Mouse (Mus musculus) lung, embryonic 16.5 days (tissue): Measurements from ENCODE around the gene Adgrb3. TPM values are rescaled to one million over a fixed set of nuclear protein-coding genes. Genes with fewer than 3 reads are reported as not detected.
A peak's percentile ranks its signal among the peaks of the same experiment; 100 is the strongest.
"Not testable (repeated sequence)": the region's sequence is repeated elsewhere in the genome, so short reads cannot be mapped to it uniquely, and the experiment has no call there.

Source experiments
- ATAC-seq: fragments of 200-750 bp; cut with Nextera tagmentation; 2 replicates; pipeline ENCODE4 v1.8.0; 2017; ENCODE audit warnings: low read depth, mild to moderate bottlenecking, moderate library complexity
- H3K27ac ChIP-seq: fragments of 300-500 bp; sonication (generic); 2 replicates; pipeline ENCODE4 v1.5.1; 2014; ENCODE audit warnings: mild to moderate bottlenecking, control low read depth, low read length
- H3K27me3 ChIP-seq: fragments of 300-500 bp; sonication (generic); 2 replicates; pipeline ENCODE4 v1.6.1; 2014; ENCODE audit warnings: low read depth, low read length, mixed read lengths; ENCODE audit not compliant: control insufficient read depth, insufficient read depth
- H3K36me3 ChIP-seq: fragments of 300-500 bp; sonication (generic); 2 replicates; pipeline ENCODE4 v1.6.1; 2014; ENCODE audit warnings: low read length; ENCODE audit not compliant: control insufficient read depth, insufficient read depth
- H3K4me1 ChIP-seq: fragments of 300-500 bp; sonication (generic); replicated peaks from 2 replicates; pipeline ENCODE4 v1.6.1; 2014; ENCODE audit warnings: low read length, mixed read lengths; ENCODE audit not compliant: control insufficient read depth, insufficient read depth
- H3K4me2 ChIP-seq: fragments of 300-500 bp; sonication (generic); 2 replicates; pipeline ENCODE4 v1.6.1; 2014; ENCODE audit warnings: low read depth, low read length, control low read depth
- H3K4me3 ChIP-seq: fragments of 300-500 bp; sonication (generic); 2 replicates; pipeline ENCODE4 v1.5.1; 2014; ENCODE audit warnings: mild to moderate bottlenecking, low read length, control low read depth
- H3K9ac ChIP-seq: fragments of 300-500 bp; sonication (generic); 2 replicates; pipeline ENCODE4 v1.6.1; 2014; ENCODE audit warnings: low read length, control low read depth
- H3K9me3 ChIP-seq: fragments of 300-500 bp; sonication (generic); 2 replicates; pipeline ENCODE4 v1.6.1; 2016; ENCODE audit warnings: low read length; ENCODE audit not compliant: control insufficient read depth
- WGBS: fragments of 180-500 bp; shearing (Covaris S2); extraction: QIAGEN DNeasy Blood & Tissue Kit; methylation state at CpG from one replicate; pipeline ENCODE4 v1.1.7; 2014; 5-methylcytosine and 5-hydroxymethylcytosine counted together
- polyA plus RNA-seq: library from polyadenylated mRNA; unstranded; fragments of >200 nt; fragmentation: Nextera tagmentation; extraction: Ambion mirVana; gene quantifications from 2 replicates; pipeline ENCODE4 v1.2.1, GENCODE M21; 2015

Gene Adgrb3
- polyA plus RNA-seq, 1 experiment from 2014 or later = 0.51 TPM

GRCm38 (mm10) chr1:25504313-25504712 is 325.2 kb downstream of the Adgrb3 start:
- no peaks in the 10 kb centered on the region for H3K36me3 ChIP-seq
- H3K9ac ChIP-seq = no peak overlapping the region
- no peak overlapping the region for H3K27ac ChIP-seq
- no peak overlapping the region for H3K4me2 ChIP-seq
- no peaks in the 10 kb centered on the region for H3K27me3 ChIP-seq
- H3K9me3 ChIP-seq = no peaks in the 10 kb centered on the region
- WGBS = 17% methylated on average over 4 of the region's 4 CpGs
- ATAC-seq = no peak
- H3K4me3 ChIP-seq = no peak overlapping the region
- no peaks in the 10 kb centered on the region for H3K4me1 ChIP-seq

DNA sequence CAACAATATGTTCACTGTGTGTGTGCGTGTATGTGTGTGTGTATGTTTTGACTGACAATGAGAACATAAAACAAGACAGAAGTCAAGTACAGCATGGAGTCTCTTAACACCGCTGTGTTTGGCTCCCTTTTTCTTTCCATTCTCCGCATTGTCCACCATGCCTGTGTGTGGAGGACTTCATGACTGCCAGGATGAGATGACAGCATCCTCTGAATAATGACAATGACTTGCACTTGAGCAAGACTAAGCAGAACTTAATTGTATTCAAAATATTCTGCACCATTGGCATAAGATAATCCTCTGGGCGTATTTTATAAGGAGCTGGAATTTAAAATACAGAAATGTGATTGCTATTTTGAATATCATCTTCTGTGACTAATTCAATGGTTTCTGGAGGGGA is 326.0 kb downstream of the Adgrb3 start:
- ATAC-seq = no peak
- WGBS = 78% methylated on average over 4 of the region's 4 CpGs
- no peaks in the 10 kb centered on the region for H3K4me1 ChIP-seq
- no peaks in the 10 kb centered on the region for H3K9me3 ChIP-seq
- H3K27ac ChIP-seq = no peak overlapping the region
- no peaks in the 10 kb centered on the region for H3K36me3 ChIP-seq
- no peak overlapping the region for H3K4me3 ChIP-seq
- no peaks in the 10 kb centered on the region for H3K27me3 ChIP-seq
- no peak overlapping the region for H3K9ac ChIP-seq
- no peak overlapping the region for H3K4me2 ChIP-seq

- no peaks in the 10 kb centered on the region for H3K36me3 ChIP-seq
- H3K4me2 ChIP-seq = no peak overlapping the region
- no peak for ATAC-seq
- WGBS = 74% methylated on average over 3 of the region's 3 CpGs
- H3K4me3 ChIP-seq = no peak overlapping the region
- H3K27me3 ChIP-seq = no peaks in the 10 kb centered on the region
- no peak overlapping the region for H3K9ac ChIP-seq
- no peaks in the 10 kb centered on the region for H3K4me1 ChIP-seq
- no peak overlapping the region for H3K27ac ChIP-seq
- no peaks in the 10 kb centered on the region for H3K9me3 ChIP-seq
Measured at GRCm38 (mm10) chr1:25495202-25495914, 334.1 kb downstream of the Adgrb3 start.

GRCm38 (mm10) chr1:25491503-25491902 is 338.0 kb downstream of the Adgrb3 start:
- ATAC-seq = no peak
- 82% methylated on average over 1 of the region's 1 CpGs for WGBS

DNA sequence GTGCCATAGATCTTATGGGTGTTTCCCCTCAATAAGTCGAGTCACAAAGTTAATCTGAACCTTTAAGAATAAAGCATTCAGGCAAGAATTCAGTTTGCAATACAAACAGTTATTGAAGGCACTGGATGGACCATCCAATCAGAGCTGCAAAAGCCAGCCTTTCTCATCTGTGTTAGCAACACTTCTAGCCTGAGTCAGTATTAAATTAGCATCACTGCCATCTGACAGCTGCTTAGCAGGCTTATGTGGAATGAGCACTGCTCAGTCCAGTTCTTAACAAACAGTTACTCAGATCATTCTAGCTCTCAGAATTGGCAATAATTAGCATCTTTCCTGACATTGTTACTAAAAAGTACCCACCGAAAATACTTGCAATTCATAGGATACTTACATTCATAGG is 339.3 kb downstream of the Adgrb3 start:
- Histone ChIP-seq H3K9ac (no peak overlapping the region), H3K27ac (no peak overlapping the region), H3K9me3 (no peaks in the 10 kb centered on the region), H3K4me3 (no peak overlapping the region), H3K36me3 (no peaks in the 10 kb centered on the region), H3K27me3 (no peaks in the 10 kb centered on the region), H3K4me1 (no peaks in the 10 kb centered on the region), H3K4me2 (no peak overlapping the region)
- no peak for ATAC-seq
- 51% methylated on average over 2 of the region's 2 CpGs for WGBS

More at GRCm38 (mm10) chr1:25491503-25491902, 338.0 kb downstream of the Adgrb3 start:
- Histone ChIP-seq H3K4me2 (no peak overlapping the region), H3K9ac (no peak overlapping the region), H3K4me3 (no peak overlapping the region), H3K27ac (no peak overlapping the region), H3K27me3 (no peaks in the 10 kb centered on the region), H3K9me3 (no peaks in the 10 kb centered on the region), H3K36me3 (no peaks in the 10 kb centered on the region), H3K4me1 (no peaks in the 10 kb centered on the region)

- no peak overlapping the region for H3K4me3 ChIP-seq
- no peak overlapping the region for H3K4me2 ChIP-seq
- H3K36me3 ChIP-seq = no peaks in the 10 kb centered on the region
- 76% methylated on average over 3 of the region's 3 CpGs for WGBS
- no peak overlapping the region for H3K9ac ChIP-seq
- H3K27me3 ChIP-seq = no peaks in the 10 kb centered on the region
- no peaks in the 10 kb centered on the region for H3K9me3 ChIP-seq
- no peak overlapping the region for H3K27ac ChIP-seq
- ATAC-seq = no peak
- no peaks in the 10 kb centered on the region for H3K4me1 ChIP-seq
Measured at GRCm38 (mm10) chr1:25475699-25476098, 353.8 kb downstream of the Adgrb3 start.

DNA sequence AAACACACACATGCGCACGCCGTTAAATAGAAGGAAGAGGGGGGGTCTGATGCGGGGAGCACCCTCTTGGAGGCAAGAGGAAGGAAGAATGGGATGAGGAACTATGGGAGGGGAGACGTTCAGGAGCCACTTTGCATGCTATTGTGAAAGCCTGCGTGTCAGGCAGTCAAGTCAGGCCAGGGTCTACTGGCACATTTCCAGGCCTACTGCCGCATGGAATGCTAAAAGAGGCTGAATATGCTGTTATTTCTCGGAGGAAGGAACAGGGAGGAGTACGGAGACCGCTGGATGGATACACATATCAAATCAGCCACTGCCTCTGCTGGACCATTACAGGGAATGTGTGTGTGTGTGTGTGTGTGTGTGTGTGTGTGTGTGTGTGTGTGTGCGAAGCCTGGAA is 355.0 kb downstream of the Adgrb3 start:
- H3K4me2 ChIP-seq = no peak overlapping the region
- H3K27me3 ChIP-seq = no peaks in the 10 kb centered on the region
- H3K4me3 ChIP-seq = no peak overlapping the region
- WGBS = 48% methylated on average over 9 of the region's 11 CpGs
- no peaks in the 10 kb centered on the region for H3K4me1 ChIP-seq
- no peak overlapping the region for H3K9ac ChIP-seq
- peak; percentile 45; the same call in 1 of the 2 replicates for ATAC-seq
- no peaks in the 10 kb centered on the region for H3K9me3 ChIP-seq
- H3K27ac ChIP-seq = no peak overlapping the region
- no peaks in the 10 kb centered on the region for H3K36me3 ChIP-seq

GRCm38 (mm10) chr1:25471612-25472011 is 357.9 kb downstream of the Adgrb3 start:
- not testable (repeated sequence) for H3K27ac ChIP-seq, H3K9me3 ChIP-seq, H3K4me2 ChIP-seq, H3K9ac ChIP-seq, H3K4me1 ChIP-seq, H3K27me3 ChIP-seq, H3K4me3 ChIP-seq, H3K36me3 ChIP-seq, ATAC-seq
- WGBS = 47% methylated on average over 2 of the region's 2 CpGs

DNA sequence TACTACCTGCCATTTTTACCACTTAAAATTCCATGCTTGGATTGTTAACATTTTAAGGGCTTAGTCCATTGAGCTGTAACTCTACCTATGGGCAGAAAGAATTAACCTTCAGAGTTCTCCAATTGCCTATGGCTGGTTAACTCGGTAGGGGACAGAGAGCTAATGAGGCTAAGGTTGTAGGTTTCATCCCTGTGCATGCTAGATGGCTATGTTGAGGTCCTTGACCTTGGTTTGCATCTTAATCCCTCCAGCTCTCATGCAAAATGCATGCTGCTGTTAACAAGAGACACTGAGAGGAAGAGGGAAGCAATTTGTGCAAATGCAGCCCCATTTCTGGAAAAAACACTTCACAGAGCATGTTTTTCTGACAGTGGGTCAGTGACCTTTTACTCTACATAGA is 366.9 kb downstream of the Adgrb3 start:
- no peak overlapping the region for H3K9ac ChIP-seq
- no peak overlapping the region for H3K27ac ChIP-seq
- ATAC-seq = no peak
- no peaks in the 10 kb centered on the region for H3K27me3 ChIP-seq
- no peak overlapping the region for H3K4me3 ChIP-seq
- H3K4me1 ChIP-seq = no peaks in the 10 kb centered on the region
- no peaks in the 10 kb centered on the region for H3K9me3 ChIP-seq
- no peaks in the 10 kb centered on the region for H3K36me3 ChIP-seq
- H3K4me2 ChIP-seq = no peak overlapping the region
- 79% methylated on average over 1 of the region's 1 CpGs for WGBS

- no peaks in the 10 kb centered on the region for H3K4me1 ChIP-seq
- WGBS = 32% methylated on average over 2 of the region's 2 CpGs
- H3K36me3 ChIP-seq = no peaks in the 10 kb centered on the region
- H3K9ac ChIP-seq = no peak overlapping the region
- ATAC-seq = no peak
- no peaks in the 10 kb centered on the region for H3K27me3 ChIP-seq
- no peaks in the 10 kb centered on the region for H3K9me3 ChIP-seq
- no peak overlapping the region for H3K4me3 ChIP-seq
- no peak overlapping the region for H3K27ac ChIP-seq
- no peak overlapping the region for H3K4me2 ChIP-seq
Measured at GRCm38 (mm10) chr1:25435506-25435905, 394.0 kb downstream of the Adgrb3 start.
